Mouse (Mus musculus) cerebellum, adult (tissue): ENCODE results near the gene Ptpn11.

Experiments
- ATAC-seq: cut with Nextera tagmentation; 2 replicates; pipeline ENCODE4 v1.9.2; 2017; ENCODE audit warnings: mild to moderate bottlenecking, moderate library complexity, mixed read lengths; ENCODE audit not compliant: insufficient number of reproducible peaks, low FRiP score, low TSS enrichment

The Ptpn11 gene

GRCm38 (mm10) chr5:121187580-121188001 is 3.6 kb downstream of the Ptpn11 start:
- no peak for ATAC-seq

- ATAC-seq = no peak
These were observed 6.1 kb downstream of the Ptpn11 start for GRCm38 (mm10) chr5:121184945-121185551.

DNA sequence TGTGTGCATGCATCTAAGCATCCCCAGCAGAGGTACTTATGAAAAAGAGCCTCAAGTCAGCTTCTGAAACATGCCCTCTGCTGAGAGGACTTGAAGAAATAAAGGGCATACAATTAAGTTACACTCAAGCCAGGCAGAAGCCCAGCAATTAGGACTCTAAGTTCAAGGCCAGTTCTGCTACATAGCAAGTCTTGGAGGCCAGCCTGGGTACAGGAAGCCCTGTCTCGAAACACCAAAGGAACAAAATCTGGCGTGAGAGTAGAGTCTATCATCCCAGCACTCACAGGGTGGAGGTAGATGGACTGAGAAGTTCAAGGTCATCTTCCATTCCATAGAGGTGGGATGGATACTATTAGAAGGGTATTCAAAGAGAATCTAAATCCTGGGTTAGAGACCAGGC is 6.8 kb downstream of the Ptpn11 start:
- ATAC-seq = no peak

DNA sequence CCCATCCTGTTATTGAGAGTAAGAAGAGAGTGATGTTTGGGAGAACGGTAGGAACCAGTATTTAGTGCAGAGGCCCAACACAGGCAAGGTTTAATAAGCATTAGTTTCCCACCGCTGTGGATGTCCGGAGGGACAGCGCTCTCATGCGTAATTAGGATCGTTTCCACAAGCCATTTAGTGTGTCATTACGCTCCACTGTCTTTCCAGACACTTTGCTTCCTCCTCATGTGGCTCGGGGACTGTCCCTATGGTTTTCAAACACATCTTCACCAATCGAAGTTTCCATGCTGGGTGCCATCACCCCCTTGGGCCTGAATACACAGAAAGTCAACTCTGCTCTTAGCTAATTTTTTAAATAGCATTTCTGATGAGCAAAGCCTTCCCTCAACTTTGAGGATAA is 7.9 kb downstream of the Ptpn11 start:
- no peak for ATAC-seq

- ATAC-seq = no peak
These were observed 11.9 kb downstream of the Ptpn11 start for GRCm38 (mm10) chr5:121179077-121179857.

DNA sequence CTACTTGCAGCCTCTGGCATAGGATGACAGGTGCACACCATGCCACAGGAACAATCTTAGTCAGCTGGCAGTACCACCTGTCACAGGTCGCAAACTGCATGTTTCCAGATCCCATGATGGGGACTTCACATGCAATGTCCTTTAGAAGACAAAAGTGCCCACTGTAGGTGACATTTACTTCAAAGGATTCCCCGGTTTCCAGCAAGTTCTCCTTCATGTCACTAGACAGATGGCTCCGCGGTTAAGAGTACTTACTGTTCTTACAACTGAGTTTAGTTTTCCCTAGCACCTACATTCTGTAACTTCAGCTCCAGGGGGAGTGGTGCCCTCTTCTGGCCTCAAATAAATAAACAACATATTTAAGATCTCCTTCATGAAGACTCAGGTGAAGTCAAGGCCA is 18.4 kb downstream of the Ptpn11 start:
- no peak; the same call in 1 of the 2 replicates for ATAC-seq

- no peak for ATAC-seq
These were observed 21.6 kb downstream of the Ptpn11 start for GRCm38 (mm10) chr5:121169588-121169987.

DNA sequence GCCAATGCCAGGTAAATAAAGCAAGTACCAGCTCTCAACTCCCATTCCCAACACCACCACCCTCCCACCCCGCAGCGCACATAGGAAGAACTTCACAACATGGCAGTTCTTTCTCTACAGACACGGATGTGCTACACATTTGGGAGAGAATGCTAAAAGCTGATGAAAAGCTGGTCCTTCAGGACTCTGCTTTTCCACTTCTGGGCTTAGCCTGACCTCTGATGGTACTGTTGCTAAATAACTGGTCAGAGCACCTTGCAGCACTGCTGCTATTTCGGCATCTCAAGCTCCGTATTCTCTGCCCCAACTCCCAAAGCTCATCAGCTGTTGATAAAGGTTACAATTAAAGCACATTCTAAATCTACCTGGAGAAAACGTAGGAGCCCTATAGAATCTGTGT is 24.3 kb downstream of the Ptpn11 start:
- ATAC-seq = no peak

GRCm38 (mm10) chr5:121162923-121163322 is 28.3 kb downstream of the Ptpn11 start:
- ATAC-seq = no peak

- ATAC-seq = no peak
These were observed 28.9 kb downstream of the Ptpn11 start for GRCm38 (mm10) chr5:121162285-121162684.

- no peak for ATAC-seq
These were observed 32.2 kb downstream of the Ptpn11 start for GRCm38 (mm10) chr5:121158966-121159365.

GRCm38 (mm10) chr5:121157489-121157888 is 33.7 kb downstream of the Ptpn11 start:
- ATAC-seq = peak; percentile 31; the same call in 1 of the 2 replicates

DNA sequence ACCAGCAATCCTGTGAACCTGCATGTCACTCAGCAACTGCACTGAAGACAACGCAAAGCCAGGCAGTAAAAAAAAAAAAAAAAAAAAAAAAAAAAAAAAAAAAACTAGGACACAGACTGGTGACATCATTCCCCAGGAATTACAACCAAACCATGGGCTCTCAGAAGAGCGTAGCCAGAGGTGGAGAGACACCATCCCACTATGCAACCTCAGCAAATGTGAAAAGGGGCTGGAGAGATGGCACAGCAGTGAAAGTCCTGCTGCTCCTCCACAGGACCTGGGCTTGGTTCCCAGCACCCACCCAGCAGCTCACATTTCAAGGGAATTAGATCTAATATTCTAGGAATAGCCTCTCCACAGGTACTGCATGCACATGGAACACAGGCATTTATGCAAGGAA is 34.2 kb downstream of the Ptpn11 start:
- no peak for ATAC-seq

- no peak for ATAC-seq
These were observed 35.1 kb downstream of the Ptpn11 start for GRCm38 (mm10) chr5:121156121-121156520.

GRCm38 (mm10) chr5:121150684-121151083 is 40.5 kb downstream of the Ptpn11 start:
- no peak for ATAC-seq

- ATAC-seq = no peak
These were observed 42.0 kb downstream of the Ptpn11 start for GRCm38 (mm10) chr5:121149246-121149645.

GRCm38 (mm10) chr5:121146275-121146674 is 44.9 kb downstream of the Ptpn11 start:
- ATAC-seq = peak; percentile 36; the same call in 1 of the 2 replicates

DNA sequence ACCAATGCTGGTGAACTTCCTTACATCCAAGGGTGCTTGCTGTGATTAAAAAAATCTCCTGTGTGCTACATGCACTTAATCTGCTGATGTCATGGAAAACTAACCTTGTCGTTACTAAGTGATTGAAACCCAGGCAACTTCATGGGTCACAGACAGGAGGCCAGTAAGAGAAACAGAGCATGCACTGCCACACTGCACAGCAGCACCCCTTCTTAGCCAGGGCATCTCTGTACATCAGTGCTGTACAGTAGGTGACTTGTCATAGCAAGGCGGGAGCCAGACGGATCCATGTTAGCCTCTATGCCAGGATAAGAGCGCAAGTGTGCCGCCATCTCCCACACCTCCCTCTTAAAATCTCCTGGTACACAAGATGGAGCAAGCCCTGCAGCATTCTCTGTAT is 45.6 kb downstream of the Ptpn11 start:
- ATAC-seq = no peak

GRCm38 (mm10) chr5:121144441-121145238 is 46.6 kb downstream of the Ptpn11 start:
- ATAC-seq = peak; percentile 56; the same call in 1 of the 2 replicates

GRCm38 (mm10) chr5:121142431-121143119 is 48.6 kb downstream of the Ptpn11 start:
- no peak for ATAC-seq
